Mouse (Mus musculus) myocyte (in vitro differentiated cells): ENCODE data around the gene Ptprm.

Source experiments
- CEBPB ChIP-seq: IDR thresholded peaks from 2 replicates; pipeline ENCODE4 v1.6.1; 2011; ENCODE audit warnings: mild to moderate bottlenecking, moderate library complexity; ENCODE audit not compliant: poor library complexity, insufficient read depth, severe bottlenecking
- E2F4 ChIP-seq: IDR thresholded peaks from one replicate; pipeline ENCODE4 v1.6.1; 2011; ENCODE audit warnings: mild to moderate bottlenecking, control low read depth, moderate library complexity; ENCODE audit not compliant: insufficient read depth
- MAX ChIP-seq: IDR thresholded peaks from one replicate; pipeline ENCODE4 v1.6.1; 2011; ENCODE audit warnings: low read depth, mild to moderate bottlenecking, control low read depth
- MYOD1 ChIP-seq, 3 experiments: IDR thresholded peaks; one replicate each; pipeline ENCODE4 v1.6.1; 2011; ENCODE audit warnings: control low read depth in 2 of 3, low read depth in 2 of 3, mild to moderate bottlenecking in 2 of 3, moderate library complexity in 1 of 3; ENCODE audit not compliant: insufficient read length in 2 of 3, control insufficient read depth in 1 of 3
- MYOG ChIP-seq, 3 experiments: IDR thresholded peaks; one replicate each; pipeline ENCODE4 v1.6.1; 2011; ENCODE audit warnings: control low read depth in 2 of 3, low read depth in 2 of 3, mild to moderate bottlenecking in 2 of 3; ENCODE audit not compliant: insufficient read length in 2 of 3, control insufficient read depth in 1 of 3, insufficient read depth in 1 of 3
- POLR2A ChIP-seq: IDR thresholded peaks from one replicate; pipeline ENCODE4 v1.6.1; 2011; ENCODE audit warnings: low read depth, mild to moderate bottlenecking, control low read depth, moderate library complexity; ENCODE audit not compliant: insufficient read length
- POLR2AphosphoS2 ChIP-seq: IDR thresholded peaks from one replicate; pipeline ENCODE4 v1.6.1; 2011; ENCODE audit warnings: low read depth, control low read depth; ENCODE audit not compliant: insufficient read length
- TCF12 ChIP-seq: IDR thresholded peaks from one replicate; pipeline ENCODE4 v1.6.1; 2011; ENCODE audit warnings: mild to moderate bottlenecking, control low read depth; ENCODE audit not compliant: poor library complexity, insufficient read depth, severe bottlenecking
- USF1 ChIP-seq: IDR thresholded peaks from one replicate; pipeline ENCODE4 v1.6.1; 2011; ENCODE audit warnings: low read depth, mild to moderate bottlenecking, control low read depth, moderate library complexity

DNA sequence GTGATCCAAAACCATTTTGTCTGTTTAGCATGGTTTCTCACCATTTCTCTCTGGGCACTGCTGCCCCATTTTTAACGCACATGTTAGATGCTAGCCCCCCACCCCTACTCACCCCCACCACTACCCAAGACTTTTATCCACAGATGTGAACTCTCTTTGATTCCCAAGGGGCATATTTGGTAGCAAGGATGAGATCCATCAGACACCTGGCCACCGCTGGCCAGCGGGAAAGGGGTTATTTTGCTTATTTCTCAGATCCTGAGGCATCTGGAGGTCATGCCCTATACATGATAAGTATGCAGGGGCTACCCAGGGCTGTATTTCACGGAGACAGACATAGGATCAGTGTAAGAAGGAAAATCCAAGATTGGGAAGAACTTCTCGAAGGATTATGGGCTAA is 654.4 kb downstream of the Ptprm start:
- TF ChIP-seq POLR2A (no peak), TCF12 (no peak), MAX (no peak), POLR2AphosphoS2 (no peak), USF1 (no peak), CEBPB (no peak), E2F4 (no peak), MYOD1 (IDR thresholded peaks at IDR 0.05; ENCODE audit: control insufficient read depth in 1 of 3, insufficient read length in 2 of 3, low read depth in 2 of 3) (no peak), MYOG (IDR thresholded peaks at IDR 0.05; ENCODE audit: control insufficient read depth in 1 of 3, insufficient read depth in 1 of 3, insufficient read length in 2 of 3, low read depth in 2 of 3) (no peak)
